Mouse (Mus musculus): ENCODE data around the gene Egr2.

Gene Egr2

DNA sequence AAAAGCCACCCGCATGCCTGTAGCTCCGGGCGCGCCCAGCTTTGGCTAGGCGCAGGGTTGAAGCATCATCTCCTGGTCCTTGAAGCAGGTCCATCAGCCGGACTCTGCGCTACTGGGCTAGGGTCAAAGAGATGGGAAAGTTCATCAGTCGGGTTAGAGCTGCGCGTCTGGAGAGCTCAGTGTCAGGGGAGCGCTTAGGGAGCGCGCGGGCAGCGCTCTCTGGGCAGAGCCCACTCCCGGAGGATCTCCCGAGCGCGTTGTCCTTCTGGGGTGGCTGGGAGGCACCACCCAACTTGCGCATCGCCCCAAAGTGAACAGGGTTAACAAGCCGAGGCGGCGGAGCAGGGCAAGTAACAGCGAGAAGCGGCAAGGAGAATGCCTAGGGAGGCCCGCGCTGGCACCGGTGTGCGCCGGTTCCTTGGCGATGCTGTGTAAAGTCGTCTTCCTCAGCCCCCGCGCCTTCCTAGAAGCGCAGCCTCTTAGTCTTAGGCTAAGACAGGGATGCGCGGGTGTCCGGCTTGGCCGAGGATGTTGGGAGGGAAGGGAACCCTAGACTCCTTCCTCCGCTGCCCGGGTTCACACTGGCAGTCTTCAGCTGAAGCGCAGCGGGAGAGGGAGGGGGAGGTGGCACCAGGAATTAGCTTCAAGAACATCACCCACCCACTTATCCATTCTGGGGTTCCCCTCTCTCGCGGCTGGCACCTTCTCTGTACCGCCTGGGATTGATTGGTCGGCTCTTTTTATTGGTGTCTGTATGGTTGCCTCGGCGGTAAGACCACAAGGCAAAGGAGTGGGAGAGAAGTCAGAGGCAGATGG lies 3.5 kb downstream of the Egr2 start:
- DNase-seq (ENCODE audit: low read depth, low spot score), result peak; percentile 30

DNA sequence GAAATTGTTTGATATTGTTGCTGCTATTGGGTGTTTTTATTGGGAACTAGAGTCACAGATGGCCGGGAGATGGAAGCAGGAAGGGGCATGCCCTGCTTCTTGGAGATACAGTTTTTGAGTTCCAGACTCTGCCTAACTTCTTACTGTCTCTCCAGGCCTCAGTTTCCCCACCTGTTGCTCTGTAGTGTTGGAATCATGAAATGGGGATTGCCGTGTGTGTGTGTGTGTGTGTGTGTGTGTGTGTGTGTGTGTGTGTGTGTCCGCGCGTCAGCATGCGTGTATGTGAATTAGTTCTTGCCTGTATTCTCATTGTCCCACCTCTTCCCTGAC lies 4.1 kb downstream of the Egr2 start:
- DNase-seq (ENCODE audit: low read depth, low spot score), result no peak

DNA sequence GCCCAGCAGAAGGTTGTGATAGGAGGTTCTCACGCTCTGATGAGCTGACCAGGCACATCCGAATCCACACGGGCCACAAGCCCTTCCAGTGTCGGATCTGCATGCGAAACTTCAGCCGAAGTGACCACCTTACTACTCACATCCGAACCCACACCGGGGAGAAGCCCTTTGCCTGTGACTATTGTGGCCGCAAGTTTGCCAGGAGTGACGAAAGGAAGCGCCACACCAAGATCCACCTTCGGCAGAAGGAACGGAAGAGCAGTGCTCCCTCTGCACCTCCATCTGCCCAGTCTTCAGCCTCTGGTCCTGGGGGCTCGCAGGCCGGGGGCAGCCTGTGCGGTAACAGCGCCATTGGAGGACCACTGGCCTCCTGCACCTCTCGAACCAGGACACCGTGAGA lies 5.3 kb downstream of the Egr2 start:
- DNase-seq (ENCODE audit: low read depth, low spot score), result no peak

DNA sequence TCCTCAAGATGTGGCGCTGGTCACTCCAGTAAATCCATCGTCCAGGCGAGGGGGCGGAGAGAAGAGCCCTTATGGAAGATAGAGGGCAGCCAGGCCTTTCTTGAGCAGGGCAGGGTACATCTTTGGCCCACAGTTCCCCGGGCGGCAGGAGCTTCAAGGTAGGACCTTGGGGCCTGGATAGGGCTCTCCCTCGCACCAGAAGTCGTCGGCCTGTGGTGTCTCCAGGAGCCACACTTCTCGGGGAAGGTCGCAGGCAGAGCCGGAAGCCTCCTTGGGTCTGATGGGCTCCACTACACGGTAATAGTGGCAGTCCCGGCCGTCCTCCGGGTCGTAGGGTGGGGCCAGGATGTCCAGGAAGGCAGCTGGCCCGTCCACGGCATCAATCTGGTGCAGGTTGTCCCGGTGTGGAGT lies 12.6 kb downstream of the Egr2 start:
- DNase-seq (ENCODE audit: low read depth, low spot score), result peak; percentile 32

GRCm38 (mm10) chr10:67548261-67548854 lies 13.1 kb downstream of the Egr2 start:
- DNase-seq (ENCODE audit: low read depth, low spot score), result no peak

DNA sequence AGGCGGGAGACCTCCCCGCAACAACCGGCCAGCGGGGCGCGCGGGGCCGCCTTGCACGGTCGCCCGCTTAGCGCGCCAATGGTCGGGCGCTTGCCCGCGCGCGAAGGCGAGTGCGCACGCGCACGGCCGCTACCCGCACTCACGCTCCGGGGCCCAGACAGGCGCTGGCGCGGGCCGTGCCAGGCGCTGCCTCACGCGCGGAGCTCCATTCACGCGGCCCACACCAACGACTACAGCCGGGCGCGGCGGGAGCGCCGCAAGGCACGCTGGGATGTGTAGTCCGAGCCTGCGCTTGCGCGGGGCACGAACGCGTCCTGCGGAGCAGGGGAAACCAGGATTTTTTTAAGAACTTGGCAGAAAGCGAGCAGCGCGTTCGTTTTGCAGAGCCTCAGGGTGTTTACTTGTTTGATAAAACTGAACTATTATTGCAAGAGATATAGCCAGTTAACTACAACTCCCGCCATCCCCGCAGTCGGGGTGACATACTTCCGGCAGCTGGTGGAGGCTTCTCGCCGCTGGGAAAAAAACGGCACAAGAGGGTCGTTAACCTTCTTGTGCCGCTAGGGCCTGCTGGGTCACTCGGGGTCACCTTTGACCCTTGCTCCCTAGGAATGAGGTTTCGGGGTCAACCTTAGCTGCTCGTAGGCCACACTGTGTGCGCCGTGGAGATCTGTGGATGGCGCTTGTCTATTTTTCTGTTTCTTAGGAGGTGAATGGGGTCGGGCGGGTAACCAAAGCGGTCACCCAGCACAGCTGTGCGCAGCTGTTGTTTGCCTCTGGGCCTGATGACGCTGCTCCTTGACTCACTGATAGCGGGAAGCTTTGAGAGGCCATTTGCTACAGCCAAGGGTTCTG lies 13.8 kb downstream of the Egr2 start, which contains the start of gene Ado:
Gene Ado, minus strand, starts transcription at position 79 of the 855 bp plus-strand sequence.
- peak; percentile 98 for DNase-seq (ENCODE audit: low read depth, low spot score)

DNA sequence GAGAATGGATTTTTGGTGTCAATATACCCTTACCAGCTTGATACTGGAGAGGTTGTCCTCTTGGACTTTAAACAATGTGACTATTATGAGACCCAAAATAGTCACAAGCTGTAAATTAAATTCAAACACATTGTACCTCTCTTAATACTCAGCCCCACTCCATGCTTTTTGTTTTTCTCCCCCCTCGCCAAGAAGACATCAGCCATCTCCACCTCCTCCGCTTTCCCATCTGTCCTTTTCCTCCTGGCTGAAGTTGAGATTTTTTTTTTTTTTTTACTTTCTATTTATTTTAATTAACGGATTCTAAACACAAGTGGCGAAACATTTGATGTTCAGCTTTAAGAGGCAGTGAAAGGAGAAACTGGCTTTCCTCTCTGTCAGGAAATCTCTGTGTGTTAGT lies 22.8 kb downstream of the Egr2 start:
- DNase-seq (ENCODE audit: low read depth, low spot score), result peak; percentile 69

DNA sequence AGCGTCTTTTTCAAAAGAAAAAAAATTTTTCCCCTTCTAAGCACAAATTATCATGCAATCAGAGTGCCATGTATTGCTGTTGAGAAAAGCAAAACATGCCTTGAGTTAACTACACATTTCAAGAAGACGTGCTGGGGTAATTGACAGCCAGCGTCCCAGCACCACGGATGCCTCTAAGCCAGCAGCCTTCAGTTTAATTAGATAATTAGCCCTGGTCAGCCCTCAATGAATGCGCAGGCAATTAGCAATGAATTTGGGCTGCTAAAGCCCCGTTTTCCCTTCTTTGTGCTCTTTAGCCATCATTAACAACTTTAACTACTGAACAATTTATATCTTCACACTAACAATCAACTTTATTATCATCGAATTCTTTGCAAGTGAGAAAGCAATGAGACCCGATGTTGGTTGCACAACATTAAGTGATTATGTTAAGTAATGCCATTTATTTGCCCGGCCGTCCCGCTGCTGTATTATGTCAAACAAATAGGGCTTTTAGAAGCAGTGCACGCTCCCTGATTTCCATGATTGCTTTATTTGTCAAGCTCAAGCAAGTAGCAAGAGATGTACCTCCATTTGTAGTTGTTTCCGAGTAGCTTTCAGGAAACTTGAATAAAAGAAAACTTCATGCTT lies 24.6 kb downstream of the Egr2 start:
- no peak for DNase-seq (ENCODE audit: low read depth, low spot score)

- DNase-seq (ENCODE audit: low read depth, low spot score), result no peak
Measured at GRCm38 (mm10) chr10:67561185-67561584, 25.9 kb downstream of the Egr2 start.

GRCm38 (mm10) chr10:67564509-67564908 lies 29.2 kb downstream of the Egr2 start:
- no peak for DNase-seq (ENCODE audit: low read depth, low spot score)

DNA sequence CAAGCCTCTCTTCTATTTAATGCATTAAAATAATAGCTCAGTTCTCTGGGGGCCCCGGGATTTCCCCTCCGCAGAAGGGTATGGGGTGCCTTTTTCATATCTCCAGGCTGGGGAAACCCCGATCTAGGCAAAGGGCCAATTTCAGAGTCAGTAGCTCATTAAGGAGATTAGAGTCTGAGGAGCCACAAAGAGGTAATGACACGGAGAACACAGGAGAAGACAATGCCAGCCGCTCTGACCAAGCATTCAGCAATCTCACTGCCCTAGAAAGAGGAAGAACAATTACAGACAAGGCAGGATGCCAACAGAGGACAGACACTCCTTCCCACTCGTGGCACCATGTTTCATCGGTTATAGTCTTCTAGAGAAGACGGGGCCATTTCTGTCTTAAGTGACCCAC lies 30.8 kb downstream of the Egr2 start:
- no peak for DNase-seq (ENCODE audit: low read depth, low spot score)

DNA sequence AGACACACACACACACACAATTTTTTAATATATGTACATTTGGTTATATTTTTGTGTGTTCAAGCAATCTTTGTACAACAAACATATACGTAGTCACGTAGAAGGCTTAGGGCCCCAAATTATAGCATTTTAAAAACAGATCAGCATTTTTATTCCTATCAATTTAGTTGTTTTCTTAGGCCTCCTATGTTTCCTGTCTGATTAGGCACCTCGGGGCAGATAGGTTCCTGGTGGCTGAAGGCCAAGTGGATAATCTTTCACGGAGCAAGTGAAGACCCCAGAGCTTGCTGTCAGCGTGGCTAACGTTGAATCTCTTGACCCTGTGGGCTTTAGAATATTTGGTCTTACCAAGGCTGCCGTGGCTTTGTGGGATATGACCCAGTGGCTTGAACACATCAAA lies 34.3 kb downstream of the Egr2 start:
- DNase-seq (ENCODE audit: low read depth, low spot score), result no peak

DNA sequence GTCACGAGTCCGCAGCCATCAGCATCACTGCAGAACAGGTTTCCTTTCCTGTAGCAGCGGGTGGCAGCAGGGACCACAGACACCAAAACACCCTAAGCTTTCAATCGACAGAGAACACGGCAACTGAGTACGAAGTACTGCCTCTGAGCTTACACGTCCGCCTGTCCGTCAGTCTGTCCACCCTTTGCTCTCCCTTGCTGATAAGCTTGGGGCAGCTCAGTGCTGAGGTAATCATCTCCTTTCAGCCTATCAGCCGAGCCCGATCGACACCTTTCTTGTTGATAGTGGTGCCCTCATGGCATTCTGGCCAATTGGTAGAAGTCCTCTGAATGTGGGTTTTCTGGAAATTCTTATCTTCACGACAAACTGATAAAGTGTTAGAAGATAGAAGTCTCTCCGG lies 36.2 kb downstream of the Egr2 start:
- no peak for DNase-seq (ENCODE audit: low read depth, low spot score)

GRCm38 (mm10) chr10:67573310-67573709 lies 38.0 kb downstream of the Egr2 start:
- DNase-seq (ENCODE audit: low read depth, low spot score), result no peak

GRCm38 (mm10) chr10:67579830-67580229 lies 44.6 kb downstream of the Egr2 start:
- DNase-seq (ENCODE audit: low read depth, low spot score), result no peak

GRCm38 (mm10) chr10:67581698-67582285 lies 46.5 kb downstream of the Egr2 start:
- no peak for DNase-seq (ENCODE audit: low read depth, low spot score)

GRCm38 (mm10) chr10:67585873-67586610 lies 50.8 kb downstream of the Egr2 start:
- DNase-seq (ENCODE audit: low read depth, low spot score), result no peak
